Mouse (Mus musculus) testis, adult 2 months (tissue): ENCODE measurements at regions not wholly inside any gene's neighbourhood (a gene's known extent, or its start where the extent isn't known, plus 50 kb on each side); places are given as distances from the start of the nearest gene placed in this dataset.

ENCODE experiments used
- CTCF ChIP-seq: fragments of 200-500 bp; IDR thresholded peaks from 2 replicates; pipeline ENCODE4 v1.5.1; 2012; ENCODE audit warnings: low read depth, mild to moderate bottlenecking, inconsistent platforms, low read length, moderate library complexity; ENCODE audit not compliant: control insufficient read depth, insufficient read depth, insufficient replicate concordance
- POLR2A ChIP-seq: fragments of 200-500 bp; IDR thresholded peaks from 2 replicates; pipeline ENCODE4 v1.6.1; 2012; ENCODE audit warnings: low read depth, mild to moderate bottlenecking, inconsistent platforms, low read length, moderate library complexity; ENCODE audit not compliant: control insufficient read depth

- TF ChIP-seq POLR2A (no peak), CTCF (no peak)
Measured at GRCm38 (mm10) chr19:54174090-54175055, 130.4 kb downstream of the Adra2a start.
